Mouse (Mus musculus): ENCODE data around the gene Mybpc3.

Mybpc3 gene

GRCm38 (mm10) chr2:91117585-91118275, at the start of gene Mybpc3:
TSS of gene Mybpc3 (plus strand) at chr2:91118144.
- ChIA-PET CTCF (interaction anchor here in 3 of 4 experiments (0.5 to 1.3 kb wide), 7 partner anchors 47 to 637 kb away, joined by 3 to 4 read pairs (median 3); no protein-coding TSS in a partner anchor), POLR2A (interaction anchor here in 3 of 4 experiments (0.7 to 2.8 kb wide), 10 partner anchors 13 to 147 kb away, joined by 3 to 13 read pairs (median 3); partner anchors contain the start of genes Ddb2 (in 3 of the 3), Arfgap2 (in 1 of the 3) and Madd (in 1 of the 3))

- POLR2A ChIA-PET: interaction anchor here in 3 of 4 experiments (0.6 to 21.4 kb wide), 12 partner anchors 8 to 188 kb away, joined by 3 to 649 read pairs (median 6); partner anchors contain the start of genes Psmc3 (in 1 of the 3) and Rapsn (in 1 of the 3)
- CTCF ChIA-PET: interaction anchor here in 2 of 4 experiments (0.5 to 3.6 kb wide), 5 partner anchors 7 to 420 kb away, joined by 3 to 31 read pairs (median 4); no protein-coding TSS in a partner anchor
Observed at GRCm38 (mm10) chr2:91068162-91068871, 49.6 kb upstream of the Mybpc3 start.

GRCm38 (mm10) chr2:91068872-91069165, 49.1 kb upstream of the Mybpc3 start:
- ChIA-PET POLR2A (interaction anchor here (0.6 to 21.4 kb wide), 17 partner anchors 8 to 399 kb away, joined by 3 to 649 read pairs (median 6); partner anchors contain the start of genes Psmc3 (in 1 of the 4) and Rapsn (in 1 of the 4)), CTCF (interaction anchor here in 3 of 4 experiments (0.5 to 3.6 kb wide), 6 partner anchors 8 to 419 kb away, joined by 3 to 31 read pairs (median 4); no protein-coding TSS in a partner anchor)

GRCm38 (mm10) chr2:91069306-91070000, 48.5 kb upstream of the Mybpc3 start:
- ChIA-PET CTCF (interaction anchor here (0.5 to 3.6 kb wide), 17 partner anchors 8 to 1152 kb away, joined by 3 to 31 read pairs (median 5); partner anchors contain the start of gene Madd (in 1 of the 4)), POLR2A (interaction anchor here (0.6 to 21.4 kb wide), 44 partner anchors 8 to 399 kb away, joined by 3 to 649 read pairs (median 6); partner anchors contain the start of genes Psmc3 (in 3 of the 4), Ddb2 (in 1 of the 4), Rapsn (in 1 of the 4) and Spi1 (in 1 of the 4))

- CTCF ChIA-PET: interaction anchor here (0.5 to 3.6 kb wide), 52 partner anchors 9 to 1153 kb away, joined by 3 to 31 read pairs (median 4); partner anchors contain the start of genes Acp2 (in 1 of the 4), Ddb2 (in 1 of the 4), Lrp4 (in 1 of the 4) and Mybpc3 (in 1 of the 4)
- POLR2A ChIA-PET: interaction anchor here (0.5 to 21.4 kb wide), 78 partner anchors 8 to 767 kb away, joined by 3 to 649 read pairs (median 4); partner anchors contain the start of genes Psmc3 (in 3 of the 4), Ddb2 (in 2 of the 4), Rapsn (in 2 of the 4) and Arfgap2 (in 1 of the 4)
Observed at GRCm38 (mm10) chr2:91070076-91070800, 47.7 kb upstream of the Mybpc3 start, which contains the start of gene Slc39a13. TSS of gene Slc39a13 (minus strand) at chr2:91070417.

GRCm38 (mm10) chr2:91071059-91071458, 46.9 kb upstream of the Mybpc3 start:
- POLR2A ChIA-PET: interaction anchor here (0.5 to 21.4 kb wide), 63 partner anchors 7 to 767 kb away, joined by 3 to 649 read pairs (median 5); partner anchors contain the start of genes Psmc3 (in 3 of the 4), Ddb2 (in 2 of the 4), Rapsn (in 2 of the 4) and Arfgap2 (in 1 of the 4)

GRCm38 (mm10) chr2:91072092-91072491, 45.9 kb upstream of the Mybpc3 start:
- POLR2A ChIA-PET: interaction anchor here in 2 of 4 experiments (1.0 to 4.3 kb wide), 4 partner anchors 12 to 155 kb away, joined by 5 to 59 read pairs (median 17); no protein-coding TSS in a partner anchor
- CTCF ChIA-PET: interaction anchor here in 1 of 4 experiments (3.6 kb wide), 1 partner anchor 11 kb away, joined by 31 read pairs; no protein-coding TSS in a partner anchor

More at GRCm38 (mm10) chr2:91071059-91071458, 46.9 kb upstream of the Mybpc3 start:
- CTCF ChIA-PET: interaction anchor here (0.5 to 3.6 kb wide), 49 partner anchors 8 to 891 kb away, joined by 3 to 31 read pairs (median 4); partner anchors contain the start of genes Acp2 (in 1 of the 4), Ddb2 (in 1 of the 4), Lrp4 (in 1 of the 4) and Mybpc3 (in 1 of the 4)

- ChIA-PET POLR2A (interaction anchor here in 2 of 4 experiments (0.6 to 3.5 kb wide), 10 partner anchors 8 to 160 kb away, joined by 3 to 16 read pairs (median 6); partner anchors contain the start of genes Slc39a13 (in 2 of the 2) and Psmc3 (in 1 of the 2)), CTCF (interaction anchor here (0.8 to 2.0 kb wide), 7 partner anchors 12 to 37 kb away, joined by 3 to 6 read pairs (median 4); no protein-coding TSS in a partner anchor)
Observed at GRCm38 (mm10) chr2:91077957-91078313, 40.0 kb upstream of the Mybpc3 start.

GRCm38 (mm10) chr2:91078314-91079025, 39.5 kb upstream of the Mybpc3 start:
- ChIA-PET POLR2A (interaction anchor here in 2 of 4 experiments (0.6 to 3.5 kb wide), 11 partner anchors 8 to 373 kb away, joined by 3 to 16 read pairs (median 6); partner anchors contain the start of genes Slc39a13 (in 2 of the 2) and Psmc3 (in 1 of the 2)), CTCF (interaction anchor here (0.8 to 2.0 kb wide), 9 partner anchors 8 to 37 kb away, joined by 3 to 6 read pairs (median 4); partner anchors contain the start of gene Slc39a13 (in 2 of the 4))

GRCm38 (mm10) chr2:91079026-91079384, 38.9 kb upstream of the Mybpc3 start:
- CTCF ChIA-PET: interaction anchor here in 2 of 4 experiments (1.0 to 2.0 kb wide), 4 partner anchors 9 to 36 kb away, joined by 3 to 6 read pairs (median 5); partner anchors contain the start of gene Slc39a13 (in 2 of the 2)
- POLR2A ChIA-PET: interaction anchor here in 2 of 4 experiments (0.7 to 3.5 kb wide), 6 partner anchors 8 to 373 kb away, joined by 3 to 16 read pairs (median 6); partner anchors contain the start of gene Slc39a13 (in 2 of the 2)

GRCm38 (mm10) chr2:91080784-91081513, 37.0 kb upstream of the Mybpc3 start:
- ChIA-PET CTCF (interaction anchor here in 2 of 4 experiments (1.0 to 2.1 kb wide), 3 partner anchors 11 to 34 kb away, joined by 3 to 5 read pairs (median 5); partner anchors contain the start of gene Slc39a13 (in 1 of the 2)), POLR2A (interaction anchor here in 3 of 4 experiments (0.8 to 1.2 kb wide), 7 partner anchors 10 to 122 kb away, joined by 3 to 4 read pairs (median 3); partner anchors contain the start of gene Slc39a13 (in 1 of the 3))

GRCm38 (mm10) chr2:91081775-91082695, 35.9 kb upstream of the Mybpc3 start, which contains the start of gene Spi1:
TSS of gene Spi1 (plus strand) at chr2:91082390.
- CTCF ChIA-PET: interaction anchor here in 1 of 4 experiments (1.0 to 2.1 kb wide), 2 partner anchors 12 to 18 kb away, joined by 3 to 5 read pairs; partner anchors contain the start of gene Slc39a13

GRCm38 (mm10) chr2:91082844-91083243, 35.1 kb upstream of the Mybpc3 start:
- ChIA-PET POLR2A (interaction anchor here in 3 of 4 experiments (0.6 to 3.6 kb wide), 5 partner anchors 9 to 120 kb away, joined by 3 to 19 read pairs (median 4); partner anchors contain the start of genes Acp2 (in 1 of the 3), Nr1h3 (in 1 of the 3) and Slc39a13 (in 1 of the 3)), CTCF (no interaction called here)

More at GRCm38 (mm10) chr2:91081775-91082695, 35.9 kb upstream of the Mybpc3 start, which contains the start of gene Spi1:
- POLR2A ChIA-PET: interaction anchor here in 3 of 4 experiments (0.8 to 3.6 kb wide), 5 partner anchors 12 to 37 kb away, joined by 3 to 19 read pairs (median 3); partner anchors contain the start of gene Slc39a13 (in 2 of the 3)
